Mouse (Mus musculus) heart, postnatal 0 days (tissue): ENCODE data around the gene Amacr.

Experiments used
- CTCF ChIP-seq: IDR thresholded peaks from 2 replicates; pipeline ENCODE4 v1.5.1; 2016; ENCODE audit warnings: antibody characterized with exemption, control low read depth, low read depth
- EP300 ChIP-seq: IDR thresholded peaks from 2 replicates; pipeline ENCODE4 v1.6.1; 2016; ENCODE audit warnings: antibody characterized with exemption, low read depth

- TF ChIP-seq CTCF (no peak), EP300 (no peak)
Measured at GRCm38 (mm10) chr15:11035947-11036474, 54.5 kb downstream of the Amacr start.
